Mouse (Mus musculus): ENCODE results near the gene Fto. TPM values are rescaled to one million over a fixed set of nuclear protein-coding genes. Genes with fewer than 3 reads are reported as not detected.

The Fto gene
- polyA plus RNA-seq, 1 experiment from 2014 or later, result 81.7 TPM

GRCm38 (mm10) chr8:91622757-91623156, 309.4 kb downstream of the Fto start:
- Histone ChIP-seq H3K27me3 (ENCODE audit: insufficient read depth, poor library complexity, severe bottlenecking) (peaks cover 15% of the 10 kb centered on the region), H3K9me3 (no peaks in the 10 kb centered on the region), H3K27ac (no peak overlapping the region), H3K4me3 (no peak overlapping the region), H3K4me1 (peaks cover 45% of the 10 kb centered on the region), H3K36me3 (no peaks in the 10 kb centered on the region)
- no peak for DNase-seq (ENCODE audit: low spot score)
- WGBS, result 81% methylated on average over 12 of the region's 12 CpGs

- Histone ChIP-seq H3K9me3 (no peaks in the 10 kb centered on the region), H3K4me3 (peak overlapping the region; percentile 30), H3K27ac (peak overlapping the region; percentile 42; the same call in 1 of the 2 replicates), H3K27me3 (ENCODE audit: insufficient read depth, poor library complexity, severe bottlenecking) (peaks cover 23% of the 10 kb centered on the region), H3K36me3 (no peaks in the 10 kb centered on the region), H3K4me1 (peaks cover 32% of the 10 kb centered on the region)
- WGBS, result 18% methylated on average over 18 of the region's 18 CpGs
- DNase-seq (ENCODE audit: low spot score), result peak; percentile 82
Observed at GRCm38 (mm10) chr8:91625686-91626558, 312.6 kb downstream of the Fto start.

- Histone ChIP-seq H3K27ac (no peak overlapping the region), H3K9me3 (no peaks in the 10 kb centered on the region), H3K27me3 (ENCODE audit: insufficient read depth, poor library complexity, severe bottlenecking) (peaks cover 14% of the 10 kb centered on the region), H3K4me1 (peaks cover 38% of the 10 kb centered on the region), H3K36me3 (no peaks in the 10 kb centered on the region), H3K4me3 (peak overlapping the region; percentile 27; the same call in 1 of the 2 replicates)
- DNase-seq (ENCODE audit: low spot score), result no peak
- WGBS, result 28% methylated on average over 14 of the region's 14 CpGs
Observed at GRCm38 (mm10) chr8:91629594-91629993, 316.3 kb downstream of the Fto start.

DNA sequence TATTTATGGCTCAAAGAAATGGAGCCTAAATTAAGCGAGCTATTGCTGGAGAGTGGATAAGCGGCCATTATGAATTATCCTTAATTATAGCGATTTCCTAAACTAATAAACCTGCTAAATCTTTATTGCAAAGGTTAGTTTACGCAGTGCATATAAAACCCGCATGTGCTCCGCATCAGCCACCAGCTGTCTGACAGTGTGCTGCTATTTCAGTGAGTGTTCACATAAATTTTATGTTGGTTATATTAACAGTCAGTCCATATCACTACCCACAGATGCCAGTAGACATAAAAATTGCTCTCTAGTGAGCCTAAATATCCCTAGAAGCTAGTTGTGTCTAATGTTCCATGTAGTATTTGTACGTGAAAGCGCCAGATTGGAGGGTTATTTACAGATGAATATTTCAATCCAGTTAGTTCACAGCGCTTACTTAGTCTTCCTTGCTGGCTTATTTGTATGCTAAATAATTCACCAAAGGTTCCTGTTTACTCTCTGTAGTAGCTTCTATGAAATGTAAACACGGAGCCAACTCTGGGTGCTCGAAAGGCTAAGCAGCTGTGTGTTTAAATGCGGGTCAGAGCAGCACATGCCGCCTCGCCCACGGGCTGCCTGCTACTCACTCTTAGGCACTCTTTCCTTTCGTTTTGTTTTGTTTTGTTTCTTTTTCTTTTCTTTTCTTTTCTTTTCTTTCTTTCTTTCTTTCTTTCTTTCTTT, 317.2 kb downstream of the Fto start:
- H3K4me3 ChIP-seq, result no peak overlapping the region
- 73% methylated on average over 16 of the region's 16 CpGs for WGBS

DNA sequence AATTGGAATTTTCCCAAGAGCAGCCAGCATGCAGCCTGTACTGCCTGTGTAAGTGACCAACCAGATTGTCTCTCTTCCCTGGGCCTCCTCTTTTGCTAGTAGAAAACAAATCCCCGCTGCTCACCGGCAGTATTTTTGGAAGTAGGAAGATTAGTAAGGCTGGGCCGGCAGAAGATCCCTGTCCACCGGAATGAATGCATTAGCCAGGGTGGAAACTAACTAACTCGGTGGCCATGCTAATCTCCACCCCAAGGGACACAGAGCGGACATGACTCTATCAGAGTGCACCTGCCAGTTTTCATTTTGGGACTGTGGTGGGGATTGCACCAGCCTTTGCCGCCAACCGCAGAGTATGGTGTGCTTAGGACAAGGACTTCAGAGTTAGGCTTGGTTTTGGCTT, 319.1 kb downstream of the Fto start:
- no peak for DNase-seq (ENCODE audit: low spot score)
- Histone ChIP-seq H3K4me3 (no peak overlapping the region), H3K27me3 (ENCODE audit: insufficient read depth, poor library complexity, severe bottlenecking) (peaks cover 11% of the 10 kb centered on the region), H3K4me1 (peaks cover 17% of the 10 kb centered on the region), H3K36me3 (peaks cover 4% of the 10 kb centered on the region; the same call in 1 of the 2 replicates), H3K27ac (no peak overlapping the region), H3K9me3 (no peaks in the 10 kb centered on the region)
- WGBS, result 73% methylated on average over 8 of the region's 8 CpGs

More for the DNA sequence above, 317.2 kb downstream of the Fto start:
- Histone ChIP-seq H3K27me3 (ENCODE audit: insufficient read depth, poor library complexity, severe bottlenecking) (peaks cover 11% of the 10 kb centered on the region), H3K4me1 (peaks cover 32% of the 10 kb centered on the region), H3K36me3 (0 out of 2 replicates have a peak, but pooled peaks cover 2% of the 10 kb centered on the region), H3K27ac (no peak overlapping the region), H3K9me3 (no peaks in the 10 kb centered on the region)
- DNase-seq (ENCODE audit: low spot score), result no peak

- Histone ChIP-seq H3K4me3 (no peak overlapping the region), H3K36me3 (peaks cover 4% of the 10 kb centered on the region; the same call in 1 of the 2 replicates), H3K27ac (no peak overlapping the region), H3K4me1 (peaks cover 9% of the 10 kb centered on the region), H3K9me3 (no peaks in the 10 kb centered on the region), H3K27me3 (ENCODE audit: insufficient read depth, poor library complexity, severe bottlenecking) (no peaks in the 10 kb centered on the region)
- no peak for DNase-seq (ENCODE audit: low spot score)
- 89% methylated on average over 4 of the region's 4 CpGs for WGBS
Observed at GRCm38 (mm10) chr8:91635406-91635805, 322.1 kb downstream of the Fto start.

- no peak overlapping the region for H3K4me3 ChIP-seq
- no peaks in the 10 kb centered on the region for H3K27me3 ChIP-seq (ENCODE audit: insufficient read depth, poor library complexity, severe bottlenecking)
- WGBS, result 75% methylated on average over 6 of the region's 6 CpGs
- H3K27ac ChIP-seq, result no peak overlapping the region
- no peak for DNase-seq (ENCODE audit: low spot score)
- H3K36me3 ChIP-seq, result peaks cover 4% of the 10 kb centered on the region; the same call in 1 of the 2 replicates
- H3K9me3 ChIP-seq, result no peaks in the 10 kb centered on the region
- peaks cover 11% of the 10 kb centered on the region; the same call in 1 of the 2 replicates for H3K4me1 ChIP-seq
Observed at GRCm38 (mm10) chr8:91636887-91637286, 323.6 kb downstream of the Fto start.

DNA sequence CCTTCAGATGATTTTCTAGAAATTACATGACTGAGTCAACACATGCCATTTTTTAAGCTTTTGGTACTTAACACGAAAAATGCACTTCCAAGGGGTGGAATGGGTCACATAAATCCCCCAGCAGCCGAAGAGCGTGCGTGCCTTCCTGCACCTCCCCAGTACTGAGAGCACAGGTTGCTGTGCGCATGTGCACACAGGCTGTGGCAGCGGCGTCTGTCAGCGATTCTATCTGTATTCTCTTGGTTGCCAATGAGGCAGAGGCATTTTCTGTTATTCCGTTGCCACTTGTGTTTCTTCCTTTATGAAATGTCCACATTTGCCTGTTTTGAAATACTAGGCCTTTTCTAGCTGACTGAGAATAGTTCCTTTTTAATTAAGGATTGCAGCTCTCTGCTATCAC, 324.4 kb downstream of the Fto start:
- no peak for DNase-seq (ENCODE audit: low spot score)
- Histone ChIP-seq H3K36me3 (peaks cover 4% of the 10 kb centered on the region; the same call in 1 of the 2 replicates), H3K27me3 (ENCODE audit: insufficient read depth, poor library complexity, severe bottlenecking) (no peaks in the 10 kb centered on the region), H3K9me3 (no peaks in the 10 kb centered on the region), H3K4me1 (peaks cover 6% of the 10 kb centered on the region; the same call in 1 of the 2 replicates), H3K27ac (no peak overlapping the region), H3K4me3 (no peak overlapping the region)
- whole genome bisulfite sequencing, result 89% methylated on average over 9 of the region's 9 CpGs

GRCm38 (mm10) chr8:91638256-91638655, 324.9 kb downstream of the Fto start:
- Histone ChIP-seq H3K36me3 (peaks cover 4% of the 10 kb centered on the region; the same call in 1 of the 2 replicates), H3K27me3 (ENCODE audit: insufficient read depth, poor library complexity, severe bottlenecking) (no peaks in the 10 kb centered on the region), H3K9me3 (no peaks in the 10 kb centered on the region), H3K27ac (no peak overlapping the region), H3K4me1 (peaks cover 6% of the 10 kb centered on the region; the same call in 1 of the 2 replicates), H3K4me3 (no peak overlapping the region)
- no peak for DNase-seq (ENCODE audit: low spot score)
- WGBS, result 93% methylated on average over 12 of the region's 12 CpGs

GRCm38 (mm10) chr8:91640471-91640870, 327.1 kb downstream of the Fto start:
- Histone ChIP-seq H3K4me3 (no peak overlapping the region), H3K27me3 (ENCODE audit: insufficient read depth, poor library complexity, severe bottlenecking) (no peaks in the 10 kb centered on the region), H3K4me1 (peaks cover 12% of the 10 kb centered on the region; the same call in 1 of the 2 replicates), H3K27ac (no peak overlapping the region), H3K9me3 (no peaks in the 10 kb centered on the region), H3K36me3 (peaks cover 4% of the 10 kb centered on the region; the same call in 1 of the 2 replicates)
- no peak for DNase-seq (ENCODE audit: low spot score)
- WGBS, result 67% methylated on average over 7 of the region's 7 CpGs

GRCm38 (mm10) chr8:91645484-91645883, 332.2 kb downstream of the Fto start:
- H3K9me3 ChIP-seq, result no peaks in the 10 kb centered on the region
- no peak overlapping the region for H3K27ac ChIP-seq
- no peaks in the 10 kb centered on the region for H3K27me3 ChIP-seq (ENCODE audit: insufficient read depth, poor library complexity, severe bottlenecking)
- H3K4me1 ChIP-seq, result peaks cover 30% of the 10 kb centered on the region
- 0 out of 2 replicates have a peak, but pooled peaks cover 2% of the 10 kb centered on the region for H3K36me3 ChIP-seq
- no peak overlapping the region for H3K4me3 ChIP-seq
- DNase-seq (ENCODE audit: low spot score), result no peak
- 85% methylated on average over 2 of the region's 2 CpGs for WGBS

GRCm38 (mm10) chr8:91647959-91648358, 334.6 kb downstream of the Fto start:
- Histone ChIP-seq H3K4me3 (no peak overlapping the region), H3K36me3 (0 out of 2 replicates have a peak, but pooled peaks cover 2% of the 10 kb centered on the region), H3K4me1 (peaks cover 41% of the 10 kb centered on the region), H3K27me3 (ENCODE audit: insufficient read depth, poor library complexity, severe bottlenecking) (no peaks in the 10 kb centered on the region; the same call in 1 of the 2 replicates), H3K9me3 (no peaks in the 10 kb centered on the region), H3K27ac (no peak overlapping the region)
- no peak for DNase-seq (ENCODE audit: low spot score)
- 72% methylated on average over 11 of the region's 11 CpGs for WGBS

Measured in heart, embryonic 10.5 days (tissue).